Mouse (Mus musculus): Measurements from ENCODE around the gene 9230102O04Rik. TPM values are rescaled to one million over a fixed set of nuclear protein-coding genes. Genes with fewer than 3 reads are reported as not detected.
A peak's percentile ranks its signal among the peaks of the same experiment; 100 is the strongest.

9230102O04Rik gene
- total RNA-seq (2012; rRNA removed): not detected in 2 replicates

GRCm38 (mm10) chr2:9888913-9889650 lies at the start of gene 9230102O04Rik:
TSS of gene 9230102O04Rik (minus strand) at chr2:9889540.
- no peak for DNase-seq (ENCODE audit: low read depth, low spot score)
- H3K9me3 ChIP-seq (ENCODE audit: control insufficient read depth, insufficient read depth, low read depth, low read length): no peaks in the 10 kb centered on the region
- H3K4me1 ChIP-seq (ENCODE audit: control insufficient read depth in 2 of 2, insufficient read depth in 2 of 2, low read length in 2 of 2, poor library complexity in 1 of 2): no peaks in the 10 kb centered on the region
- no peak within 1 kb of the TSS for H3K9ac ChIP-seq (ENCODE audit: insufficient read depth, low read depth, low read length, poor library complexity, severe bottlenecking)
- in situ Hi-C loops (cut with MboI; ENCODE audit: low sequenced_read_pairs in 2 of 2, unreplicated experiment in 2 of 2): no loop called here
- TF ChIP-seq MAFK (IDR thresholded peaks at IDR 0.05; ENCODE audit: insufficient read depth, low read depth, low read length) (no peak), CHD2 (IDR thresholded peaks at IDR 0.05; ENCODE audit: low read depth, low read length) (no peak), HCFC1 (IDR thresholded peaks at IDR 0.05; ENCODE audit: borderline replicate concordance, insufficient read depth, low read length) (no peak), ZNF384 (IDR thresholded peaks at IDR 0.05; ENCODE audit: low read depth, low read length) (no peak)
- peak within 1 kb of the TSS; percentile 50 to 54 for H3K4me3 ChIP-seq (ENCODE audit: insufficient read depth in 1 of 2, low read depth in 1 of 2, low read length in 2 of 2, poor library complexity in 1 of 2, severe bottlenecking in 1 of 2)
- H3K27ac ChIP-seq (ENCODE audit: insufficient read depth, low read depth, low read length, poor library complexity, severe bottlenecking): no peak within 1 kb of the TSS
- H3K36me3 ChIP-seq (ENCODE audit: control insufficient read depth, insufficient read depth, low read length, poor library complexity, severe bottlenecking): no peaks in the 10 kb centered on the region

DNA sequence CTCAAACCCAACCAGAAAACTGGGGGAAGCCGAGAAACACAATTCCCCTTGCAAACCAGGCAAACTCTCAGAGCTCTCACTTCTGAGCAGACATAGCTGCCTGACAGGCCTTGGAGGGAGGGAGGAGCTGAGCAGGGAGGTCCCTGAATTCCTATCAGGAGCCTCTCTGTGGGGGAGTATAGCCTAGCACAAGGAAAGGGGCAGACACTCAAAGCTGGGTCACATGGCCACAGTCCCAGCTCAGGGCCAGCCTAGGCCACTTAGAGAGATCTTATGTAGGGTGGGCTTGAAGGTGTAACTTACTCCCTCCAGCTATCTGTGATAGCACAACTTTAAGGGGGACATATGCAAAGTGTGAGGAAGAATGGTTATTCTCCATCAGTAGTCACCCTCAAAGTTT lies 46.6 kb upstream of the 9230102O04Rik start:
- Histone ChIP-seq H3K27ac (ENCODE audit: insufficient read depth, low read depth, low read length, poor library complexity, severe bottlenecking) (no peak overlapping the region), H3K36me3 (ENCODE audit: control insufficient read depth, insufficient read depth, low read length, poor library complexity, severe bottlenecking) (peaks cover 6% of the 10 kb centered on the region; the same call in 1 of the 2 replicates), H3K9ac (ENCODE audit: insufficient read depth, low read depth, low read length, poor library complexity, severe bottlenecking) (no peak overlapping the region), H3K4me1 (ENCODE audit: control insufficient read depth in 2 of 2, insufficient read depth in 2 of 2, low read length in 2 of 2, poor library complexity in 1 of 2) (peaks cover 0 to 9% of the 10 kb centered on the region in 2 experiments; a peak in 1 of 4 replicates), H3K9me3 (ENCODE audit: control insufficient read depth, insufficient read depth, low read depth, low read length) (no peaks in the 10 kb centered on the region), H3K4me3 (ENCODE audit: insufficient read depth in 1 of 2, low read depth in 1 of 2, low read length in 2 of 2, poor library complexity in 1 of 2, severe bottlenecking in 1 of 2) (no peak overlapping the region)
- in situ Hi-C loops (cut with MboI; ENCODE audit: low sequenced_read_pairs in 2 of 2, unreplicated experiment in 2 of 2): no loop called here
- DNase-seq (ENCODE audit: low read depth, low spot score): no peak
- TF ChIP-seq HCFC1 (IDR thresholded peaks at IDR 0.05; ENCODE audit: borderline replicate concordance, insufficient read depth, low read length) (no peak), ZC3H11A (IDR thresholded peaks at IDR 0.05; ENCODE audit: borderline replicate concordance, low read depth, low read length) (no peak), MAFK (IDR thresholded peaks at IDR 0.05; ENCODE audit: insufficient read depth, low read depth, low read length) (no peak), CHD2 (IDR thresholded peaks at IDR 0.05; ENCODE audit: low read depth, low read length) (no peak), ZNF384 (IDR thresholded peaks at IDR 0.05; ENCODE audit: low read depth, low read length) (no peak)

DNA sequence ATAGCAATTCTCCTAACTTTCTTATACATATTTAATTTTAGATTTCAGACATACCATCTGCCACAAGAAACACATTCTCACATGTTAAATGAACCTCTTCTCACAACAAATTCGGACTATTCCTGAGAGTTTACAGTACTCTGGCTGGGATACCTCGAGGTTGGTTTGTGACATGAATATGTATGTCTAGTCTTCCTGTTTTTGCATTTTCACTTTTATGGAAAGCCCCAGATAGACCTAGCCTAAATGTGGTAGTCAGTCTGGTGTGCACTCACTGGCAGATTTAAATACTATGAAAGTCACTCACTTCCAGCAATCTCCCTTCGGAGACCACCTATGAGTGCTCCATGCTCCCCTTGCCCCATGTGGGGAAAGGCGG lies 37.6 kb upstream of the 9230102O04Rik start:
- in situ Hi-C loops (cut with MboI; ENCODE audit: low sequenced_read_pairs in 2 of 2, unreplicated experiment in 2 of 2): no loop called here
- no peak for DNase-seq (ENCODE audit: low read depth, low spot score)
- Histone ChIP-seq H3K4me1 (ENCODE audit: control insufficient read depth in 2 of 2, insufficient read depth in 2 of 2, low read length in 2 of 2, poor library complexity in 1 of 2) (no peaks in the 10 kb centered on the region; a peak in 1 of 4 replicates), H3K36me3 (ENCODE audit: control insufficient read depth, insufficient read depth, low read length, poor library complexity, severe bottlenecking) (peaks cover 6% of the 10 kb centered on the region; the same call in 1 of the 2 replicates), H3K27ac (ENCODE audit: insufficient read depth, low read depth, low read length, poor library complexity, severe bottlenecking) (no peak overlapping the region), H3K4me3 (ENCODE audit: insufficient read depth in 1 of 2, low read depth in 1 of 2, low read length in 2 of 2, poor library complexity in 1 of 2, severe bottlenecking in 1 of 2) (no peak overlapping the region), H3K9me3 (ENCODE audit: control insufficient read depth, insufficient read depth, low read depth, low read length) (no peaks in the 10 kb centered on the region), H3K9ac (ENCODE audit: insufficient read depth, low read depth, low read length, poor library complexity, severe bottlenecking) (no peak overlapping the region)
- TF ChIP-seq HCFC1 (IDR thresholded peaks at IDR 0.05; ENCODE audit: borderline replicate concordance, insufficient read depth, low read length) (no peak), CHD2 (IDR thresholded peaks at IDR 0.05; ENCODE audit: low read depth, low read length) (no peak)

DNA sequence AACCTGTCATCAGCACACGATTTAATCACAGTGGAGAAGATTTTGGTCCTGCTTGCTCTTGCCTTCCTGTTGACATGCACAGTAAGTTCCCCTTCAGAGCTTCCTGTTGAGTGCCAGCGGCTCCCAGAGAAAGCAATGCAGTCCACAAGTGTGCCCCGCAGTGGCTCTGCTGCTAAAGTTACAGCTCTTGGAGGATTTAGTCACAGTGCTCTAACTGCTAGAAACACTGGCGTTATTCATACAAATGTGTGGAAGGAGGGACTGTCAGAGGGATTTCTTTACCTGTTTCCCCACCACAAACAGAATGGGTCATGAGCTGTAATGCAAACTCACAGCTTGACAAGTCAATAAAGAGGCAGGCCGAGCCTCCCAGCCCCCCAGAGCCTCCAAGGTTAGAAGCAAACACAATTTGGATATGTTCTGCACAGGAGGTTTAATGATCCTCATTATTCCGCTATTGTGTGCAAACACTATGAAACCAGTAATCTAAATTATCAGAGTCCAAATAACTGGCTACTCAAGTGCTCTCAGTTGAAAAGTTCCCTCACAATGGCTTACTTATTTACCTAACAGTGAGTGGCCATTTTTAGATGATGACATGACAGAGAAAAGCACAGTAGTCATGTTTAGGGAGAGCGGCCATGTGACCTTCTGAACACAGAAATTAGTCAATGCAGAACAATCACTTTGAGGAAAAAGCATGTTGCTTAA lies 37.0 kb upstream of the 9230102O04Rik start:
- TF ChIP-seq MAFK (IDR thresholded peaks at IDR 0.05; ENCODE audit: insufficient read depth, low read depth, low read length): no peak
- no peak for TF ChIP-seq ZNF384 (IDR thresholded peaks at IDR 0.05; ENCODE audit: low read depth, low read length)
- peaks cover 6% of the 10 kb centered on the region; the same call in 1 of the 2 replicates for H3K36me3 ChIP-seq (ENCODE audit: control insufficient read depth, insufficient read depth, low read length, poor library complexity, severe bottlenecking)
- no peak overlapping the region for H3K9ac ChIP-seq (ENCODE audit: insufficient read depth, low read depth, low read length, poor library complexity, severe bottlenecking)
- no peaks in the 10 kb centered on the region for H3K9me3 ChIP-seq (ENCODE audit: control insufficient read depth, insufficient read depth, low read depth, low read length)
- H3K4me1 ChIP-seq (ENCODE audit: control insufficient read depth in 2 of 2, insufficient read depth in 2 of 2, low read length in 2 of 2, poor library complexity in 1 of 2): no peaks in the 10 kb centered on the region; a peak in 1 of 4 replicates
- no peak for DNase-seq (ENCODE audit: low read depth, low spot score)
- in situ Hi-C loops (cut with MboI; ENCODE audit: low sequenced_read_pairs in 2 of 2, unreplicated experiment in 2 of 2): no loop called here
- H3K4me3 ChIP-seq (ENCODE audit: insufficient read depth in 1 of 2, low read depth in 1 of 2, low read length in 2 of 2, poor library complexity in 1 of 2, severe bottlenecking in 1 of 2): no peak overlapping the region
- no peak overlapping the region for H3K27ac ChIP-seq (ENCODE audit: insufficient read depth, low read depth, low read length, poor library complexity, severe bottlenecking)

Data from ES-E14 (cell line).